Mouse (Mus musculus): ENCODE measurements around the gene DXBay18. TPM values are rescaled to one million over a fixed set of nuclear protein-coding genes. Genes with fewer than 3 reads are reported as not detected.
"Not testable (repeated sequence)": the region's sequence is repeated elsewhere in the genome, so short reads cannot be mapped to it uniquely, and the experiment has no call there.

Gene DXBay18
- 0.13 TPM in 1 of 2 replicates, not detected in the other for polyA plus RNA-seq (2015; fragmentation: Nextera tagmentation; extraction: Ambion mirVana)

DNA sequence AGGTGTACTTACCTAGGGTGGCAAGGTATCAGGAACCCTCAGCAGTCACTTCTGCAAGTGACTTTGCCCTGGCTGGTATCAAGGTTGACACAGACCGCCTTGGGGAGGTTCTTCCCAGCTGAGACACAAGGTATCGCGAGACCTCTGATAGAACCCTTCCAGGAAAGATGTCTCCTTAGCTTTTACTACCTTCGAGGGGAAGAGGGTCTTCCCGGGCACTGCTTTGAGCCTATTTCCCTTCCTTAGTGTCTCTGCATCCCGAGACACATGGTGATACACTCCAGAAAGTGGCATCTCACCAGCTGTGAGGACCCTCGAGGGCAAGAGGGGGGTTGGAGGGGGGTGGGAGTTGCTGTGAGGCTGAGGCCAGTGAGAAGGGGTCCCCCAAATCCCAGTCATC is at the start of gene DXBay18:
DXBay18 (minus strand) TSS at position 101 of the 400 bp plus-strand sequence.
- WGBS, result no CpG with 5 or more reads among the region's 7 CpGs
- not testable (repeated sequence) for H3K27me3 ChIP-seq (replicated peaks; ENCODE audit: insufficient read depth, low read length); H3K4me3 ChIP-seq (ENCODE audit: low read depth, low read length); H3K36me3 ChIP-seq (ENCODE audit: insufficient read depth, low read length); H3K27ac ChIP-seq (ENCODE audit: low read length); H3K4me1 ChIP-seq (ENCODE audit: insufficient read depth, low read depth, low read length); ATAC-seq; H3K9me3 ChIP-seq (ENCODE audit: low read length); DNase-seq (ENCODE audit: low spot score); H3K9ac ChIP-seq (replicated peaks; ENCODE audit: low read depth); H3K4me2 ChIP-seq (replicated peaks; ENCODE audit: low read depth, low read length)

DNA sequence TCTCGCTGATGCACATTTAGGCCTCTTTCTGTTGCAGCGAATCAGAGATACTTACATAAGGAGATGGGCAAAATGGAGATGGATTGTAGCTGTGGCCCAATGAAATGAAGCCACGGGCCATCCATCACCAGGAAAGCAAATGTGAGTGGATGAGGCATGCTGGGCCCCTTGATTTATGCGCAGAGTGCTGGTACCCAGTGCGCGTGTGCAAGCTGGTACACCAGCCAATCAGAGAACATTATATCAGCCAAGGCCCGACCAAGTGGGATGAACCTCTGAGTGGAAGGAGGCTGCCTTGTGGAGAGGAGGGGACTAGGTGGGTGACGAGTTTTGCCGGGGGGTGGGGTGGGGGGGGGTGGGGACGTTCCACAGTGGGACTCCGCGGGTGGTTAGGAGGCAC is 42.7 kb upstream of the DXBay18 start, which contains the start of gene Xlr3b:
Xlr3b (plus strand) TSS at position 274 of the 400 bp plus-strand sequence.
- H3K4me2 ChIP-seq (replicated peaks; ENCODE audit: low read depth, low read length); H3K27ac ChIP-seq (ENCODE audit: low read length); H3K27me3 ChIP-seq (replicated peaks; ENCODE audit: insufficient read depth, low read length); H3K4me1 ChIP-seq (ENCODE audit: insufficient read depth, low read depth, low read length); H3K9me3 ChIP-seq (ENCODE audit: low read length); H3K9ac ChIP-seq (replicated peaks; ENCODE audit: low read depth); H3K36me3 ChIP-seq (ENCODE audit: insufficient read depth, low read length); H3K4me3 ChIP-seq (ENCODE audit: low read depth, low read length): not testable (repeated sequence)
- WGBS, result 80% methylated on average over 7 of the region's 12 CpGs
- ATAC-seq (peak; percentile 14; the same call in 1 of the 2 replicates), DNase-seq (ENCODE audit: low spot score) (peak; percentile 4)

- 47% methylated on average over 3 of the region's 15 CpGs for WGBS
- not testable (repeated sequence) for H3K27me3 ChIP-seq (replicated peaks; ENCODE audit: insufficient read depth, low read length); DNase-seq (ENCODE audit: low spot score)
Observed at GRCm38 (mm10) chrX:73176889-73177288, 27.6 kb upstream of the DXBay18 start, which contains the start of gene Spin2d. Gene Spin2d (minus strand): TSS chrX:73176989.

DNA sequence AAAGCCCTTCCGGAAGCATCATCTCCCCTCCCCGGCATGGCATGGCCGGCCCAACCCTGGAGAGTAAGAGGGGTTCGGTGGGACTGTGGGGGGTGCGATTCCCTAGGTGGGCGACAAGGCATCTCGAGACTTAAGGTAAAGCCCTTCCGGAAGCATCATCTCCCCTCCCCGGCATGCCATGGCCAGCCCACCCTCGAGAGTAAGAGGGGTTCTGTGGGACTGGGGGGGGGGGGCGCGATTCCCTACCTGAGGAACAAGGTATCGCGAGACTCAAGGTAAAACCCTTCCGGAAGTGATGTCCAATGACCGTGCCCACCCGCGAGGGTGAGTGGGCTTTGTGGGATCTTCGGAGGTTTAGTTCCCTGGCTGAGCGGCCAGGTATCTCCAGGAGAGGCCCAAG is 754 bp downstream of the DXBay18 start, which contains the start of gene Xlr5b:
Xlr5b (plus strand) TSS at position 301 of the 400 bp plus-strand sequence.
- H3K36me3 ChIP-seq (ENCODE audit: insufficient read depth, low read length); DNase-seq (ENCODE audit: low spot score); H3K4me3 ChIP-seq (ENCODE audit: low read depth, low read length); H3K4me1 ChIP-seq (ENCODE audit: insufficient read depth, low read depth, low read length); H3K4me2 ChIP-seq (replicated peaks; ENCODE audit: low read depth, low read length); H3K9ac ChIP-seq (replicated peaks; ENCODE audit: low read depth); H3K27ac ChIP-seq (ENCODE audit: low read length); H3K27me3 ChIP-seq (replicated peaks; ENCODE audit: insufficient read depth, low read length); ATAC-seq; H3K9me3 ChIP-seq (ENCODE audit: low read length): not testable (repeated sequence)
- WGBS, result no CpG with 5 or more reads among the region's 20 CpGs

More at GRCm38 (mm10) chrX:73176889-73177288, 27.6 kb upstream of the DXBay18 start, which contains the start of gene Spin2d:
- not testable (repeated sequence) for H3K4me3 ChIP-seq (ENCODE audit: low read depth, low read length); H3K9ac ChIP-seq (replicated peaks; ENCODE audit: low read depth); H3K9me3 ChIP-seq (ENCODE audit: low read length); H3K36me3 ChIP-seq (ENCODE audit: insufficient read depth, low read length); H3K4me1 ChIP-seq (ENCODE audit: insufficient read depth, low read depth, low read length); ATAC-seq; H3K4me2 ChIP-seq (replicated peaks; ENCODE audit: low read depth, low read length); H3K27ac ChIP-seq (ENCODE audit: low read length)

DNA sequence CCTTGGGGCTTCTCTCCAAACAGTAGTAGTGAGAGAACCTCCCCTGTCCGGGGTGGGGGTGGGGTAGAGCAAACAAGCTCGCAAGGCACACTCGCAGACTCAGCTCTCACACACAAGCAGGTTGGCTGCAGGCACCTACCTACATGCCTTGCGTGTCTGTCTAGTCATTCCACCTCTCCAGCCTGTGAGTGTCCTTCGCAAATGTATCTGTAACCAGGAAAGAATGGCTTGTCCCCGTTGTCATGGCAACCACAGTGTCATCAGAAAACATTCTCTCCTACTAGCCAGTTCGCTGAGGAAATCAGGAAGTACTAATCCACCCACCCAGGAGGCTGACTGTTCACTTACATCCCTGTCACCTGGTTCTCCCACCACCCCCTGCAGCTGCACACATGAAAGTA is 6.0 kb downstream of the DXBay18 start:
- not testable (repeated sequence) for H3K4me2 ChIP-seq (replicated peaks; ENCODE audit: low read depth, low read length); DNase-seq (ENCODE audit: low spot score); H3K4me3 ChIP-seq (ENCODE audit: low read depth, low read length); H3K4me1 ChIP-seq (ENCODE audit: insufficient read depth, low read depth, low read length); H3K9me3 ChIP-seq (ENCODE audit: low read length); H3K9ac ChIP-seq (replicated peaks; ENCODE audit: low read depth); H3K36me3 ChIP-seq (ENCODE audit: insufficient read depth, low read length); H3K27me3 ChIP-seq (replicated peaks; ENCODE audit: insufficient read depth, low read length); H3K27ac ChIP-seq (ENCODE audit: low read length)
- no CpG with 5 or more reads among the region's 7 CpGs for WGBS
- ATAC-seq, result peak; percentile 85

DNA sequence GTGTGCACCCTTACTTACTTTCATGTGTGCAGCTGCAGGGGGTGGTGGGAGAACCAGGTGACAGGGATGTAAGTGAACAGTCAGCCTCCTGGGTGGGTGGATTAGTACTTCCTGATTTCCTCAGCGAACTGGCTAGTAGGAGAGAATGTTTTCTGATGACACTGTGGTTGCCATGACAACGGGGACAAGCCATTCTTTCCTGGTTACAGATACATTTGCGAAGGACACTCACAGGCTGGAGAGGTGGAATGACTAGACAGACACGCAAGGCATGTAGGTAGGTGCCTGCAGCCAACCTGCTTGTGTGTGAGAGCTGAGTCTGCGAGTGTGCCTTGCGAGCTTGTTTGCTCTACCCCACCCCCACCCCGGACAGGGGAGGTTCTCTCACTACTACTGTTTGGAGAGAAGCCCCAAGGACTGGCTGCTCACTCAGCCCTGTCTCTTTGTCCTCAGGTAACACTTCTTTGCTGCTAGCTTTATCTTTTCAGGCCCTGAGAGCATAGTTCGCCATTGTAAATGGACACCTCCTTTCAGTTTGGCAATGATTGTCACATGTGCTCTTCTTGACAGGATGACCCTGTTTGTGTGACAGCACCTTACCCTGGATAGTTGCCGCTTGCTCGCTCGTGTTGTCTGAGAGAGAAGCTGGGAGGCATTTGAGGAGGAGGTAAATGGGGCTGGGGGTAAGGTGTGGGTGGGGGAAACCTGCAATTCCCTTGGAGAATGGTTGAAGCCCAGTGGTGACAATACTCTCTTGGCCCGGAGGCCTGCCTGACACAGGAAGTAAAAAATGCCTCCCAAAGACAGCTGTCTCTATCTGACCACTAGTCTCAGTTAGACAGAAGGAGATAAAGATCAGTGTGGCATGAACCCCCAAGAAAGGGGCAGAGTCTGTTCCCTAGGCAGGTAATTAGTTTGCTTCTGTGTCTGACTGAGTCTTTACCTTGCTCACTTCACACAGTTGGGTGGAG is 26.1 kb downstream of the DXBay18 start:
- H3K9me3 ChIP-seq (ENCODE audit: low read length); DNase-seq (ENCODE audit: low spot score); H3K27me3 ChIP-seq (replicated peaks; ENCODE audit: insufficient read depth, low read length); H3K36me3 ChIP-seq (ENCODE audit: insufficient read depth, low read length); H3K9ac ChIP-seq (replicated peaks; ENCODE audit: low read depth); H3K4me2 ChIP-seq (replicated peaks; ENCODE audit: low read depth, low read length); H3K27ac ChIP-seq (ENCODE audit: low read length); H3K4me1 ChIP-seq (ENCODE audit: insufficient read depth, low read depth, low read length); H3K4me3 ChIP-seq (ENCODE audit: low read depth, low read length): not testable (repeated sequence)
- peak; percentile 85 for ATAC-seq
- no CpG with 5 or more reads among the region's 12 CpGs for WGBS

GRCm38 (mm10) chrX:73116747-73117146 is 32.5 kb downstream of the DXBay18 start, which contains the start of gene Gm14685:
Gene Gm14685 (plus strand): TSS chrX:73117047.
- H3K4me2 ChIP-seq (replicated peaks; ENCODE audit: low read depth, low read length); H3K4me3 ChIP-seq (ENCODE audit: low read depth, low read length): not testable (repeated sequence)

GRCm38 (mm10) chrX:73096941-73097508 is 52.2 kb downstream of the DXBay18 start, which contains the start of gene Xlr3a:
Gene Xlr3a (minus strand): TSS chrX:73097095.
- WGBS, result 58% methylated on average over 8 of the region's 13 CpGs
- H3K9me3 ChIP-seq (ENCODE audit: low read length); H3K9ac ChIP-seq (replicated peaks; ENCODE audit: low read depth); H3K4me2 ChIP-seq (replicated peaks; ENCODE audit: low read depth, low read length); H3K27ac ChIP-seq (ENCODE audit: low read length); H3K4me3 ChIP-seq (ENCODE audit: low read depth, low read length); ATAC-seq; H3K36me3 ChIP-seq (ENCODE audit: insufficient read depth, low read length); H3K27me3 ChIP-seq (replicated peaks; ENCODE audit: insufficient read depth, low read length); H3K4me1 ChIP-seq (ENCODE audit: insufficient read depth, low read depth, low read length); DNase-seq (ENCODE audit: low spot score): not testable (repeated sequence)

More at GRCm38 (mm10) chrX:73116747-73117146, 32.5 kb downstream of the DXBay18 start, which contains the start of gene Gm14685:
- not testable (repeated sequence) for ATAC-seq; H3K36me3 ChIP-seq (ENCODE audit: insufficient read depth, low read length); H3K27me3 ChIP-seq (replicated peaks; ENCODE audit: insufficient read depth, low read length); DNase-seq (ENCODE audit: low spot score); H3K9me3 ChIP-seq (ENCODE audit: low read length); H3K9ac ChIP-seq (replicated peaks; ENCODE audit: low read depth); H3K4me1 ChIP-seq (ENCODE audit: insufficient read depth, low read depth, low read length); H3K27ac ChIP-seq (ENCODE audit: low read length)
- WGBS, result no CpG with 5 or more reads among the region's 7 CpGs
